Mouse (Mus musculus) frontal cortex, adult (tissue): Measurements from ENCODE around the gene Smarca2.
"Not testable (repeated sequence)": the region's sequence is repeated elsewhere in the genome, so short reads cannot be mapped to it uniquely, and the experiment has no call there.

Source experiments
- ATAC-seq: cut with Nextera tagmentation; 2 replicates; pipeline ENCODE4 v1.9.2; 2017; ENCODE audit warnings: mild to moderate bottlenecking, moderate library complexity, mixed read lengths; ENCODE audit not compliant: low TSS enrichment

Smarca2 gene

GRCm38 (mm10) chr19:26697107-26697506 is 92.3 kb downstream of the Smarca2 start:
- no peak for ATAC-seq

DNA sequence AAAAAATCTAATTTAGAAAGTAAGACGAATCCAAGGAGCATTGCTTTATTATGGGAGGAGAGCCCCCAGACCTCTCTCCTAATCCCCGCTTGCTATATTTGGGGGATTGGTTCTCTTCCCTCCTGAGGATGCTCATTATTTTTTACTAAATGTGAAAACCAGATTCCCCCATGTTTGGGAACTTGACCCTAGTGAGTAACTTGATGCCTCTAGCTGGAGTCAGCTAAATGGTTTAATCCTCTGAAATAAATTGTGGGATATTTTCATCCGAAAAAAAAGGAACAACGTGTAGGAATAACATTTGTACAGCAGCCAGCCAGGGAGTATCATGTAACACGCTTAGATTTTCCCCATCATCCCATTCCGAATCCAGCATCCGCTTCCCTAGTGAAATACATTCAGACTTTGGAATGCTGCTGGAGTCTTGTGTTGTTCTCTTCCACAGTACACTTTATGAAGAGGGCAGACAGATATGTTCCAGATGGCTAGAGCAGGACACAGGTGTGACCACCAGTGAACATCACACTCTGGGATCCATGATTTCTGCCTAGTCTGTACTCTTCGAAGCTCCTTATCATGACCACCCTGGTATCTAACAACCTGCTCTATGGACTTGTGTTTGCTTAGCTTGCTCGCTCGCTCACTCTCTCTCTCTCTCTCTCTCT is 99.8 kb downstream of the Smarca2 start:
- ATAC-seq: 0 out of 2 replicates have a peak, but pooled peaks have one; percentile 11

GRCm38 (mm10) chr19:26706910-26707309 is 102.1 kb downstream of the Smarca2 start:
- ATAC-seq: no peak

- ATAC-seq: no peak
These were observed 104.2 kb downstream of the Smarca2 start for GRCm38 (mm10) chr19:26709095-26709494.

- ATAC-seq: 0 out of 2 replicates have a peak, but pooled peaks have one; percentile 45
These were observed 106.4 kb downstream of the Smarca2 start for GRCm38 (mm10) chr19:26711268-26711667.

DNA sequence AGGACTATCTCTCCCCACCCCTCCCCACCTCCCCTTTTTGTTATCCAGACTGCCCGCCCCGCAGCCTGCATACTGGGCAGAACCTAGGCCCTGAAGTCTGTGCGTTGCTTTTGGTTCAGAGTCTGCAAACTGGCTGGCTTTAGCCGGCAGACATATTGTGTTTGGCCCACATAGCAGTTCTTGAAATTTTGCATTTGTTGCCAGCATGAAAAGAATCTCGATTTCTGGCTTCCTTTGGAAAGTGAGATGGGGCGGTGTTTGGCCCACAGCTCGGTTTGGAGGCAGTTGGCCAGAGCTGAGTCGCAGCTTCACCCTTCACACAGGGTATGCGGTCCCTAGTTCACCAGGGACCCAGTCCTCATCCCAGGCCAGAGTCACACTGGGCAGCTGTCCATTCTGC is 111.4 kb downstream of the Smarca2 start:
- ATAC-seq: peak; percentile 60

- no peak for ATAC-seq
These were observed 113.4 kb downstream of the Smarca2 start for GRCm38 (mm10) chr19:26718221-26718620.

DNA sequence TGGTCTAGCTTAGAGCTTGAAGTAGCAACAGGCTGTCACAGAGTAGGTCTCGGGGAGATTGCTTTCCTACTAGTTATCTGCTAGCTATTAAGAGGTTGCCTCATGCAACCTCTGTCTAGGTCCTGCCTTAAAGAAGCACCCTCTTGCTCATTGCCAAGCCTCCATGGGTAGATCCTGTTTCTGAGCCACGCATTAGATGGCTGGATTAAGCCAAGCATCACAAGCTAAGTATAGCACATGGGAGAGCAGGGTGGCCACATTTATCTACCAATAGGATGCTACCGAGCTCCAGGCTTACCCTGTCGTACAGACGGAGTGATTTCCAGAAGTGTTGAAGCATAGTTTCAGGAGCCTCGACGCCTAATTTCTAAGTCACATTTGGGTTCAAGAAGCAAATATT is 114.3 kb downstream of the Smarca2 start:
- ATAC-seq: no peak

GRCm38 (mm10) chr19:26721741-26722140 is 116.9 kb downstream of the Smarca2 start:
- ATAC-seq: peak; percentile 32

GRCm38 (mm10) chr19:26723899-26724298 is 119.0 kb downstream of the Smarca2 start:
- ATAC-seq: no peak

- ATAC-seq: no peak
These were observed 119.8 kb downstream of the Smarca2 start for GRCm38 (mm10) chr19:26724626-26725025.

DNA sequence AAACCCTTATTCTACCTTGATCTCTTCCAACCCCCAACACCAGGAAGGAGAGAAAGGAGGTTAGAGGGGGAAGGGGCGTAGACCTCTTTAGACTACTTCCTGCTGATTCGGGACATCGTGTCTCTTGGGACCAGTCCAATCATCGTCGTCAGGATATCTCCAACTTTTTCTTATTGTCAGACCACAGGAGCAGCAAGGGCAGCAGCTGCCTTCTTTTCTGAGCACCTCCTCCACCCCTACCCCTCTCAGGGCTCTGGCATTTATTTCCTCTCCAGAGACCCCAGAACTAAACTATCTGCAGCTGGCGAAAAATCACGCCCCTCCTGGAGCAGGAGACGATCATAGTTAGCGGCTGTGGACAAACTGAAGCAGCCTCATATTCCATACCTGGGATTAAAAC is 122.9 kb downstream of the Smarca2 start:
- ATAC-seq: no peak

DNA sequence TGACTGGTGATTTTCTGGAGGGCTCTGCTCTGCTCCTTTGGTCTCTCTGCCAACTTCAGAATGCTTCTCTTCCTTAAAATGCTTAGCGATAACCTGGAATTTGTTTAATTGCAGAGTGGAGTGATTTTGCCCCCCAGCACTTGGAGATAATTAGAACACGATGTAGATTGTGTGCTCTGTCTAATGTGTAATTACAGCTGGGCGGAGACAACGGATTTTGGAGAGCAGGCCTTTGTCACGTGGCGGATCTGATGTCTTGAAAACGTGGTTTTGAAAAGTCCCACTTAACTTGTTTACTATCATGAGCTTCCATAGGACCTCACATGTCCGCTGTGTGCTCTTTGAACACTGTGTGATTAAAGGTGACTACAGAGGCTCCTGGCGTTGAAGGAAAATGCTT is 125.6 kb downstream of the Smarca2 start:
- ATAC-seq: no peak

- no peak for ATAC-seq
These were observed 126.3 kb downstream of the Smarca2 start for GRCm38 (mm10) chr19:26731121-26731520.

DNA sequence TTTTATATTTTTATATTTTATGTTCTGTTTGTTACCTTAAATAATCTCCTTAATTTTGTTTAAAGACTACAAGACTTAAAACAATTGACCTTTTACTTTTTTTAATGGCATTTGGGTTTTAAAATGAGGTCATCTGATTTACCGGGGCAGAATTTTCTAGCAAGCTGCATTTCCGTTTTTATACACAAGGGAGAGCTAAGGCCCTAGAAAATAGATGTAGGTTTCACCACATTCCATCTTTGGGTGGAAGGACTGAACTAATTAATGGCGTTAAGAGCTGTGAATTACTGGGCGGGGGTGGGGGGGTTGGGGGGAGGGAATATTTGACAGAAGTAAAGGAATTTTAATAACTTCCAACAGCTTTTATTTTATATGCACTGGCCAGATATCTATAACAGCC is 127.0 kb downstream of the Smarca2 start:
- ATAC-seq: no peak

DNA sequence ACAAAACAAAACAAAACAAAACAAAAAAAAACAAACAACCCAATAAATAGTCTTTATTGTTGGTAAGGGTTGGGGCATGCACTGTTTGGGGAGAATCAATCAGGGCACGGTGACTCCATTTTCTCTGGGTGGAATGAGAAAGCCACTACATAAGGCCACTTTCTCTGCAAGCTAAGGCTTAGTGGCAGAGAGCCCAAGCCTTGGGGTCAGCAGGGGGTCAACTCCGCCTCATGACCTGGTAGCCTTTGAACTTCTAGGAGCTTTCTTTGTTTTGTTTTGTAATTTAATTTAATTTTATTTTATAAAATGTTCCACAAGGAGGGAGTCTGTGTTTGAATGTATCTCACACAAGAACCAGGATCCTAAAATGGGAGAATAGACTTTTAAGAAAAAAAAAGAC is 128.2 kb downstream of the Smarca2 start:
- no peak for ATAC-seq

DNA sequence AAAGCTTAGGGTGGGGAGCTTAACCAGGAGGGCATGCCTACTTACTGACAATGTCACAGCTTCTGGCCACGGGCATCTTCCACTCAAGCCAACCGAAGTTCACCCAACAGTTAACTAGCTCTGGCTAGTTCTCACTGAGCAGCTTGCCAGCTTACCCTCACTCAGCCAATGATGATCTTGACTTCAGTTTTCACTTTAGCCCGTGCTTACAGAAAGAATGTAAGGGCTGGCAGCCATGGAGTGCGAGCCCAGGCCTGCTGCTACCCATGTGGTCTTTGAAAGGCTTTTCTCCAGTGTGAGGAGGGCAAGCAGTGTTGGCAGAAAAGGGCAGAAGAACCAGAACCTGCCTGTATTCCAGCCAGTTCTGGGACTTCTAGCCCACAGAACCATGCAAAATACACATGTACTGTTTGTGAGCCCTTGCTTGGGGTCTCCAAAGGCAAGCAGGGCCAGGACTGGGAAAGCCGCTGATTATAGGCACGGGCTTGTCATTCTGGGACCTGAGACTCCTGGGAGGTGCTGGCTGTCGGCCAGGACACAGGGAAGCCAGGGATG is 128.8 kb downstream of the Smarca2 start:
- no peak for ATAC-seq

- ATAC-seq: no peak
These were observed 129.9 kb downstream of the Smarca2 start for GRCm38 (mm10) chr19:26734704-26735109.

- ATAC-seq: not testable (repeated sequence)
These were observed 140.2 kb downstream of the Smarca2 start for GRCm38 (mm10) chr19:26745021-26745420.

GRCm38 (mm10) chr19:26745567-26745966 is 140.7 kb downstream of the Smarca2 start:
- no peak for ATAC-seq

DNA sequence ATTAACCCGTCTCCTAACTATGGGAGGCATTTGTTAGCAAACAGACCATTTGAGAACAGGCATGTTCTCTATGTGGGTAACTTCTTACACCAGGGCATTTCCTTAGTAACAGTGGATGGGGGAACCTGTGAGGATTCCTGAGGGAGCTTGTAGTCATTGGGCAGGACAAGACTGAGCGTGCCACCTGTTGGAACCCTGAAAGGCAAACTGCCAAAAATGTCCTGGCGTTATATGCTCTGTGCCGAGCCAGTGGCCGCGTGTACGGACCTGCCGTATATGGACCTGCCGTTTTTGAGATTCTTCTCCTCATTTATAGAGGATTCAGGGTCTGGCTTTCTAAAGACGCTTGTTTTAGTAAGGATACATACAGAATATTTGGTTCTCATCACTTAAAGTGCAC is 141.4 kb downstream of the Smarca2 start:
- no peak for ATAC-seq

DNA sequence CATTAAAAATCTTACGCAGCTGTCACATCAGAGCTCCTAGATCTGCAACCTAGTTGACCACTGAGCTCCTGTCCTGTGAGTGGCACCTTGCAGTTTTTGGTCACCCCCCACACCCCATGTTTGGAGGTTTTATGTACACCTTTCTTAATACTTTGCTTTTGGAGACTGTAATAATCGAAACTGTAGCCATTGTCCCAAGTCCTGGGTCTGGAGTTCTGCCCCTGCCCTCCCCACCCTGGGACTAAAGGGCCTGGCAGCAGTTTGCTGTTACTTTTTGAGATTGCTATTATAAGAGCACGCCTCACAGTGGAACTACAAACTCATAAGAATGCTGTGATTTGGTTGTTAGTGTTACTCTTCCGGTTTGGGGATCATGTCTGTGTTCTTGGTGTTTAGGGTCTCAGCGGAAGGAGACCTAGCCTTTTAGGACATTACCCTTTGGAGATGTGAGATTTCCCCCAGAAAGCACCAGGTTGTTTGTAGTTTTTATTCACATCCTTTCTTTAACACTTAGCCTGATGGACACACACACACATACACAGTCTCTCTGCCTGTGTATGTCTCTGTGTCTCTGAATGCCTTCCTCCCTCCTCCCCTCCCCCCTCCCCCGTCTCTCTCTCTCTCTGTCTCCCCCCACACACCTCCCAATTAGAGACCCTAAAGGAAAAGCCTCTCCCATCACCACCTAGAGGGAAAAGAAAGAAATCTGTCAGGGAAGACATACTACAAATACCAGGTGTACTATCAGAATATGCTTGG is 142.0 kb downstream of the Smarca2 start:
- no peak for ATAC-seq
